8 mouse cellular contexts compared by ENCODE assay signal in the genomic region with DNA sequence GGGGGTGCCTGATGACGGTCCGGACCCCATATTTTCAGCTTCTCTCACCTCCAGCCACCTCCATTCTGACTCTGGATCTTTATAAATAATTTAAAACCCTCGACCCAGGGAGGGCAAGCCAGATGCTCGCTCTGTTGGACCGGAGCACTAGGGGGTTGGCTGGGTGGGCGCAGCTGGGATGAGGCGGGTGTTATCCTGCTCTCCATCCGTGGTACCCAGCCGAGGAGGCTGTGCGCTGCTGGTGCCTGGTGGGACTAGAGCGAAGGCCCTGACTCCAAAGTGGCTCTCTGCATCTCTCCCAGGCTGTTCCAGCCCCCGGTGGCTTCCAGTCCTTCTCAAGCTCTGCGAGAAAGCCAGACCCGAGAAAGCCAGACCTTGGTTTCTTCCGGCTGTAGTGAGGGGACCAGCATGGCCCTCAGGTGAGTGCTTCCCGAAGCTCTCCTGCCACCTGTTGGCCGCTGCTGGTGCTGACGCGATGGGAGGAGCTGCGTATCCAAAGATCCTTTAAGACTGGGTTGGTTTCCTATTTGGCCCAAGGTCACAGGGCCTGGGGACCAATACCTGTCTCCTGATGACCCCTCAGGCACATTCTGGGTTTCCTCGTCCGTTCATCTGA.
A peak's percentile ranks its signal among the peaks of the same experiment; 100 is the strongest.
DNase-seq lines count a peak whose midpoint lies in the region; ATAC-seq lines count a peak whose summit lies in the region.

No protein-coding gene starts in this region.

- H3K36me3 ChIP-seq in embryonic facial prominence, embryonic 10.5 days (replicated peaks) = no peaks in the 10 kb centered on the region
- H3K36me3 ChIP-seq in heart, embryonic 12.5 days = no peaks in the 10 kb centered on the region
- H3K36me3 ChIP-seq in kidney, embryonic 16.5 days (ENCODE audit: insufficient read depth, low read length) = no peaks in the 10 kb centered on the region
- H3K36me3 ChIP-seq in liver, embryonic 11.5 days (ENCODE audit: control insufficient read depth, insufficient read depth, low read length) = no peaks in the 10 kb centered on the region
- H3K36me3 ChIP-seq in neural tube, embryonic 13.5 days = no peaks in the 10 kb centered on the region

- no peak overlapping the region for H3K9ac ChIP-seq in heart, embryonic 12.5 days
- no peak overlapping the region for H3K9ac ChIP-seq in kidney, embryonic 16.5 days (replicated peaks; ENCODE audit: low read length)
- H3K9ac ChIP-seq in liver, embryonic 11.5 days (ENCODE audit: low read depth, low read length) = no peak overlapping the region
- no peak overlapping the region for H3K9ac ChIP-seq in neural tube, embryonic 13.5 days

- H3K27me3 ChIP-seq in embryonic facial prominence, embryonic 10.5 days (replicated peaks; ENCODE audit: low read depth, poor library complexity, severe bottlenecking) = peaks cover 54% of the 10 kb centered on the region
- H3K27me3 ChIP-seq in heart, embryonic 12.5 days (replicated peaks) = peaks cover 41% of the 10 kb centered on the region
- H3K27me3 ChIP-seq in kidney, embryonic 16.5 days (ENCODE audit: insufficient read depth, low read length) = peaks cover 67% of the 10 kb centered on the region
- peaks cover 20% of the 10 kb centered on the region for H3K27me3 ChIP-seq in liver, embryonic 11.5 days (replicated peaks; ENCODE audit: control insufficient read depth, insufficient read depth, low read length)
- H3K27me3 ChIP-seq in neural tube, embryonic 13.5 days = peaks cover 70% of the 10 kb centered on the region

- peak; percentile 5 to 50 for DNase-seq in spleen, postnatal 10 days (ENCODE audit: low spot score in 2 of 2)
- DNase-seq in spleen, postnatal 36 days (ENCODE audit: low spot score in 2 of 2) = no peak
- peak; percentile 89 for DNase-seq in embryonic facial prominence, embryonic 10.5 days (ENCODE audit: low spot score)
- DNase-seq in liver, embryonic 11.5 days (ENCODE audit: low spot score) = peak; percentile 61
- peak; percentile 9 to 47 for DNase-seq in thymus, postnatal 10 days (ENCODE audit: low spot score in 2 of 2)

- peak overlapping the region; percentile 69 for H3K4me2 ChIP-seq in heart, embryonic 12.5 days
- peak overlapping the region; percentile 53 for H3K4me2 ChIP-seq in kidney, embryonic 16.5 days (replicated peaks; ENCODE audit: low read depth, low read length)
- peak overlapping the region; percentile 40 for H3K4me2 ChIP-seq in liver, embryonic 11.5 days
- peak overlapping the region; percentile 61 for H3K4me2 ChIP-seq in neural tube, embryonic 13.5 days

- peak overlapping the region; percentile 82 for H3K27ac ChIP-seq in embryonic facial prominence, embryonic 10.5 days (replicated peaks)
- H3K27ac ChIP-seq in heart, embryonic 12.5 days (ENCODE audit: poor library complexity, severe bottlenecking) = no peak overlapping the region
- no peak overlapping the region for H3K27ac ChIP-seq in kidney, embryonic 16.5 days (ENCODE audit: low read length)
- H3K27ac ChIP-seq in liver, embryonic 11.5 days (ENCODE audit: low read depth, low read length) = no peak overlapping the region
- H3K27ac ChIP-seq in neural tube, embryonic 13.5 days (replicated peaks) = no peak overlapping the region

- H3K4me1 ChIP-seq in embryonic facial prominence, embryonic 10.5 days = peaks cover 58% of the 10 kb centered on the region
- peaks cover 22% of the 10 kb centered on the region for H3K4me1 ChIP-seq in heart, embryonic 12.5 days (replicated peaks)
- H3K4me1 ChIP-seq in kidney, embryonic 16.5 days (ENCODE audit: insufficient read depth, low read length) = peaks cover 12% of the 10 kb centered on the region
- H3K4me1 ChIP-seq in liver, embryonic 11.5 days (replicated peaks; ENCODE audit: control insufficient read depth, insufficient read depth, low read length) = peaks cover 5% of the 10 kb centered on the region; the same call in 1 of the 2 replicates
- H3K4me1 ChIP-seq in neural tube, embryonic 13.5 days (replicated peaks) = peaks cover 16% of the 10 kb centered on the region

- ATAC-seq in heart, embryonic 12.5 days (ENCODE audit: insufficient number of reproducible peaks, low FRiP score) = peak; percentile 71; the same call in 1 of the 2 replicates
- ATAC-seq in kidney, embryonic 16.5 days (ENCODE audit: low FRiP score, low TSS enrichment) = peak; percentile 75
- ATAC-seq in liver, embryonic 11.5 days (replicated peaks; ENCODE audit: low FRiP score) = no peak
- ATAC-seq in neural tube, embryonic 13.5 days (ENCODE audit: low read depth) = peak; percentile 83

- WGBS in embryonic facial prominence, embryonic 10.5 days = 6% methylated on average over 22 of the region's 22 CpGs
- 10% methylated on average over 22 of the region's 22 CpGs for WGBS in heart, embryonic 12.5 days
- 2% methylated on average over 22 of the region's 22 CpGs for WGBS in kidney, embryonic 16.5 days
- WGBS in liver, embryonic 11.5 days = 15% methylated on average over 22 of the region's 22 CpGs
- WGBS in neural tube, embryonic 13.5 days = 3% methylated on average over 22 of the region's 22 CpGs

- peak overlapping the region; percentile 54 for H3K4me3 ChIP-seq in embryonic facial prominence, embryonic 10.5 days
- peak overlapping the region; percentile 32 for H3K4me3 ChIP-seq in heart, embryonic 12.5 days
- H3K4me3 ChIP-seq in kidney, embryonic 16.5 days (ENCODE audit: low read length) = peak overlapping the region; percentile 33
- H3K4me3 ChIP-seq in liver, embryonic 11.5 days (ENCODE audit: low read depth, low read length) = peak overlapping the region; percentile 23; the same call in 1 of the 2 replicates
- peak overlapping the region; percentile 28 for H3K4me3 ChIP-seq in neural tube, embryonic 13.5 days

- no peaks in the 10 kb centered on the region for H3K9me3 ChIP-seq in embryonic facial prominence, embryonic 10.5 days
- no peaks in the 10 kb centered on the region for H3K9me3 ChIP-seq in heart, embryonic 12.5 days (replicated peaks)
- no peaks in the 10 kb centered on the region for H3K9me3 ChIP-seq in kidney, embryonic 16.5 days (ENCODE audit: low read length)
- H3K9me3 ChIP-seq in liver, embryonic 11.5 days (ENCODE audit: control insufficient read depth, low read length) = no peaks in the 10 kb centered on the region
- no peaks in the 10 kb centered on the region for H3K9me3 ChIP-seq in neural tube, embryonic 13.5 days

Comparison
In these comparisons a context has a peak if more than half of its experiments do, and no peak if none do; other contexts are left out.
1. DNase-seq: peak in spleen, postnatal 10 days (2 of 2), embryonic facial prominence, embryonic 10.5 days (single experiment), liver, embryonic 11.5 days (single experiment) and thymus, postnatal 10 days (2 of 2); none in spleen, postnatal 36 days (0 of 2).
2. Peak in every context shown above with its lines, with median percentiles within 50 percentile points of each other: H3K4me3 ChIP-seq and H3K4me2 ChIP-seq.